Mouse (Mus musculus) erythroblast, embryonic 14.5 days (primary cell): ENCODE measurements around the gene Anks1b.

Experiments
- GATA1 ChIP-seq: IDR thresholded peaks from 2 replicates; pipeline ENCODE4 v1.6.1; 2012; ENCODE audit warnings: low read length, inconsistent platforms, mixed read lengths
- TAL1 ChIP-seq: IDR thresholded peaks from 3 replicates; pipeline ENCODE4 v1.6.1; 2012; ENCODE audit warnings: low read length, inconsistent platforms, mixed read lengths

DNA sequence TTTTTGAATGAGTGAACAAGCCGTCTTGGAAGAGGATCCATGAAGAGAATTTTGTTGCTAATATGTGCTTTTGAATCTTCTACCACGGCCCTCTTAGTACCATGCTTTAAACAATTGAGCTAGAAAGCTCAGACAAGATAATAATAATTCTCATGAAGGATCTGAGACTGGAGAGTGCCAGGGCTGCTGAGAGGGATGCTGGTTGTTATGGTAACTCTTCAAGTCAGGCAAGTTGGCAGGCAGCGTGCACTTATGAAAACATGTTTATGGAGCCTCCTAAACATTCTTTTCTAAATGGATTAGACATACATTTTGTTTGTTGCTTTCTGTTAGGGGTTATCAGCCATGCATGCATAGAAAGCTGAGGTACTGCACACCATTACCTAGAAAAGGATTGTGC is 734.3 kb downstream of the Anks1b start:
- TF ChIP-seq GATA1 (no peak), TAL1 (no peak)
